Mouse (Mus musculus) CD4-positive, CD25-positive, alpha-beta regulatory T cell, adult 9 weeks (primary cell): ENCODE measurements around the gene Cldn34b1. TPM values are rescaled to one million over a fixed set of nuclear protein-coding genes. Genes with fewer than 3 reads are reported as not detected.

Experiments used
- polyA plus RNA-seq: library from polyadenylated mRNA; unstranded; fragments of 100-300 nt; shearing (Covaris generic); gene quantifications from one replicate; pipeline ENCODE4 v1.2.1, GENCODE M21; 2017

The Cldn34b1 gene
- not detected for polyA plus RNA-seq

GRCm38 (mm10) chrX:154890167-154890566, at the start of gene Cldn34b1:
Gene Cldn34b1 (minus strand): TSS chrX:154890267.

GRCm38 (mm10) chrX:154935887-154936286, 45.8 kb upstream of the Cldn34b1 start, which contains the start of gene Magea6:
Gene Magea6 (minus strand): TSS chrX:154935987.

Other genes starting within 250 kb of the Cldn34b1 start
- not detected for gene Magea6, start 45.7 kb upstream of the Cldn34b1 start, polyA plus RNA-seq
- not detected for gene Magea3, start 59.2 kb upstream of the Cldn34b1 start, polyA plus RNA-seq
- gene Magea8, start 105.6 kb upstream of the Cldn34b1 start, polyA plus RNA-seq: not detected
- not detected for gene Magea5, start 172.9 kb upstream of the Cldn34b1 start, polyA plus RNA-seq
- not detected for gene Magea1, start 199.5 kb upstream of the Cldn34b1 start, polyA plus RNA-seq
- not detected for gene Magea2, start 203.4 kb upstream of the Cldn34b1 start, polyA plus RNA-seq
- gene Cldn34b2, start 238.1 kb upstream of the Cldn34b1 start, polyA plus RNA-seq: not detected